Mouse (Mus musculus) cerebellum, adult 11 months (tissue): ENCODE results near the gene Slc35g3.

Experiments used
- DNase-seq: peaks from one replicate; pipeline ENCODE4 v3.0.0; 2022

Slc35g3 gene

DNA sequence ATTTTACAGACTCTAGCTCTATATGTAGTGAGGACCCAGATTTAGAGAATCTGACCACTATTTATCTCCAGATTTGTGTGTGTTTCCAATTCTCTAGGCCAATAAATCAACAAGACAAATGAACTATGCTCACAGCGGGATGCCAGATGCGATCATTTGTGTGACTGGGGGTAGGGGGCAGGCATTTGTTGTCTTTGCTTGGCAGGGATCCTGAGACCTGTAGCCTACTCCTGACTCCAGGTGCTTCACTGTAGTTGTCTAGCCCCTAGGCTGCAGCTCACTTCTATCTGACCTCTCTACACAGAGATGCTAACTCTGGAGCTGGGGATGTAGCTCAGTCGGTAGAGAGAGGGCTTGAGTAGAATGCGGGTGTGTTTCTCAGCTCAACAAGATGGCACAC is 20.1 kb upstream of the Slc35g3 start:
- no peak for DNase-seq

- no peak for DNase-seq
These were observed 17.2 kb upstream of the Slc35g3 start for GRCm38 (mm10) chr11:69778985-69779384.

DNA sequence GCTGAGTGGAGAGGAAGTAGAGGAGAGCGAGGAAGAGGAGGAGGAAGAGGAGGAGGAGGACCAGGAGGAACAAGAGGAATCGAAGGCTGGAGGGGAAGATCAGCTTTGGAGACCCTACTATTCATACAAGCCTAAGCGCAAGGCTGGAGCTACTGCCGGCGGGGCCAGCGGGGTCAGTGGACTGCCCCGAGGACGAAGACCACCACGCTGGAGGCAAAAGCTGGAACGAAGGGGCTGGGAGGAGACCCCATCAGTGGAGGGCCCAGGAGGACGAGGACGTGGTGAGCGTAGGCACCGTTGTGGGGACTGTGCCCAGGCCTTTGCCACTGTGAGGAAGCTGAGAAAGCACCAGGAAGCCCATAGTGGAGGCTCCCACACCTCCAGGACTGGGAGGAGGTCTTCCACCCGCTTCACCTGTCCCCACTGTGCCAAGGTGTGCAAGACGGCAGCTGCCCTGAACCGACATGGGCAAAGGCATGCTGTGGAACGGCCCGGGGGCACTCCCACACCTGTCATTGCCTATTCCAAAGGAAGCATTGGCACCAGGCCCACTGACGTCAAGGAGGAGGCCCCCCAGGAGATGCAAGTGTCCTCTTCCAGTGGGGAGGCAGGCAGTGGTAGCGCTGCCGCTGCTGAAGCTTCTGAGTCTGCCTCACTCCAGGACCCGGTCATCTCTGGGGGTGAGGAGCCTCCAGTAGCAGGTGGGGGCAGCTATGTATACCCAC is 16.7 kb upstream of the Slc35g3 start:
- no peak for DNase-seq

DNA sequence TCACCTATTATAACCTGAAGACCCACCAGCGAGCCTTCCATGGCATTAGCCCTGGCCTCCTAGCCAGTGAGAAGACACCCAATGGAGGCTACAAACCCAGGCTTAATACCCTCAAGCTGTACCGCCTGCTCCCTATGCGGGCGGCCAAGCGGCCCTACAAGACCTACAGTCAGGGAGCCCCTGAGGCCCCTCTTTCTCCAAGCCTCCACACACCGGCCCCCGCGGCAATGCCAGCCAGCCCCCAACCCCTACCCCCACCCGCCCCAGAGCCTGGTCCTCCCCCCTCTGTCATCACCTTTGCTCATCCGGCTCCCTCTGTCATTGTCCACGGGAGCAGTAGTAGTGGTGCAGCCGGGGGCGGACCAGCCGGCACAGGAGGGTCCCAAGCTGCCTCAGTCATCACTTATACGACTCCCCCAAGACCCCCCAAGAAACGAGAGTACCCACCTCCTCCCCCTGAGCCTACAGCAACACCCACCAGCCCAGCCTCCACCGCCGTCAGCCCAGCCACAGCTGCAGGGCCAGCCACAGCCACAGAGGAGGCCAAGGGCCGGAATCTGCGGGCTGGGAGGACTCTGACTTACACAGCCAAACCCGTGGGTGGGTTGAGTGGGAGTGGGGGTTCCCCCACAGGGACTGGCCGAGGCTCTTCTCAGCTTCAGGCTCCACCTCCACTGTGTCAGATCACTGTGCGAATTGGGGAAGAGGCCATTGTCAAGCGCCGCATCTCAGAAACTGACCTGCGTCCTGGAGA is 15.9 kb upstream of the Slc35g3 start:
- no peak for DNase-seq

GRCm38 (mm10) chr11:69776488-69776887 is 14.7 kb upstream of the Slc35g3 start:
- DNase-seq: no peak

GRCm38 (mm10) chr11:69775716-69776115 is 13.9 kb upstream of the Slc35g3 start:
- no peak for DNase-seq

GRCm38 (mm10) chr11:69774961-69775360 is 13.2 kb upstream of the Slc35g3 start:
- no peak for DNase-seq

GRCm38 (mm10) chr11:69767625-69767909 is 5.8 kb upstream of the Slc35g3 start:
- no peak for DNase-seq

GRCm38 (mm10) chr11:69766872-69767624 is 5.3 kb upstream of the Slc35g3 start:
- no peak for DNase-seq

DNA sequence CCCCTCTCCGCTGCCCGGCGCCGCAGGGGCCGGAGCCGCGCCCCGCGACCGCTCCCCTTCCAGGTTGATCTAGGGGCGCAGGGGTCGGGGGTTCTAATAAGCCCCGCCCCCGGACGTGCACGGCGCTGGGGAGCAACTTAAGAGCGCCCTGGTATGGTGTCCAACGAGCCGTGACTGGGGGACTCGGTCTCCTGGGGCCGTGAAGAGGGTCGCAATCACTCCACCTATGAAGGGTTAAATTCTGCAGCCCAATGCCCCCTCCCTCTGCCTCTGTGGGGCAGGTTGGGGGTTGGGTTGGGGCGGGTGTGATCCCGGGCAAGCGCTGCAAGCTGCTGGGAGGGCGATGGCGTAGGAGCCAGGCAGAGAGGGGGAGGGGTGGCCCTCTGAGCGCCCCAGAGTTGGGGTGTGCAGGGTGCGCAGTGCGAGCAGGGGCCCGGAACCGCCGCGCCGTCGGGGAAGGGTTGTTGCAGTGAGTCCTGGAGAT is 4.4 kb upstream of the Slc35g3 start:
- peak; percentile 70 for DNase-seq

DNA sequence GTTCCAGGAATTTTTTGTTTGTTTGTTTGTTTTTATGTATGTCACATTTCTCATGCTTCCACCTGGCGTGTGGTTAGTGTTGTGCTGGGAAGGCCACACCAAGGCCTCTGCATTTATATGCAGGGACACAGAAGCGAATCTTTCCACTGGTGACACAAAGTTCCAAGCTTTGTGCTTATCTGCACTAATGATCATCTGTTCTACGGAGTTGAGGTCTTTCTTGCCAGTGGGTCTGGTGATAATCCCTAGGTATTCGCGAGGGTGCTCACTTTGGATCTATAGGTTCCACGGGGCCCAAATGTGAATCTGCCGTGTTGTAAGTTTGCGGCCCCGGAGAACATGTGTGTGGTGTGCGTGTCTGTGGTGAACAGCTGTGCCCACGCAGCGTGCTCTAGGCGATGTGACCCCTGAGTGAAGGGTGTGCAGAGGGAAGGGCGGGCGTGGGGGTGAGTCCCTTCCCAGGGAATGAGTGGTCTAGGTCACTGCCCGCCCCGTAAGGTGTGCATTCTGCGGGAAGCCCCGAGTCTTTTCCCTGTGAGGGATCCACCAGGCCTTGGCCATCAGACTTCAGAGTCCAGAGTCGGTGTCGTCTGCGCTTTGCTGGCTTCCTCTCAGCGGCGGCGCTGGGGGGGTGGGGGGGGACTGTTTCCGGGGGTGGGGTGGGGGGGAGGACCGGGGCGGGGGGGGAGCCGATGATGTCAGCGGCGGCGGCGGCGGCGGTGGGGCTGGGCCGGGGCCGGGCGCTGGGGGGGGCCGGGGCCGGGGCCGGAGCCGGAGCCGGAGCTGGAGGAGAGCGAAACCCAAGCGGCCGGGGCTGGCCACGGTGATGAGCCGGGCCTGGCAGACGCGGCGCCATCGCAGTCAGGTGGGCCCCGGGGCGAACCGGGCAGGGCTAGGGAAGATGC is 3.7 kb upstream of the Slc35g3 start, which contains the start of gene Zbtb4:
TSS of gene Zbtb4 (plus strand) at position 692 of the 905 bp plus-strand sequence.
- peak; percentile 51 for DNase-seq

DNA sequence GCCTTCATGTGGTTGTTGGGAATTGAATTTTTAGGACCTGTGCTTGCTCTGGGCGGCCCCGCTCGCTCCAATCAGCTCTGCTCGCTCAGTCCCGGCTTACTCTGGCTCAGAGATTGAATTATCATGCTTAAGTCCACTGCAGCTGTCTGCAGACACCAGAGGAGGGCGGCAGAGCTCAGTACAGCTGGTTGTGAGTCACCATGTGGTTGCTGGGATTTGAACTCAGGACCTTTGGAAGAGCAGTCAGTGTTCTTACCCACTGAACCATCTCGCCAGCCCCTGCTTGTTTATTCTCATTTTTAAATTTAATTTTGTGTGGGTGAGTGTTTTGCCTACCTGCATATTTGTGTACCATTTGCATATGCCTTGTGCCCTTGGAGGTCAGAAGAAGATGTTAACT is 1.8 kb upstream of the Slc35g3 start:
- DNase-seq: no peak

DNA sequence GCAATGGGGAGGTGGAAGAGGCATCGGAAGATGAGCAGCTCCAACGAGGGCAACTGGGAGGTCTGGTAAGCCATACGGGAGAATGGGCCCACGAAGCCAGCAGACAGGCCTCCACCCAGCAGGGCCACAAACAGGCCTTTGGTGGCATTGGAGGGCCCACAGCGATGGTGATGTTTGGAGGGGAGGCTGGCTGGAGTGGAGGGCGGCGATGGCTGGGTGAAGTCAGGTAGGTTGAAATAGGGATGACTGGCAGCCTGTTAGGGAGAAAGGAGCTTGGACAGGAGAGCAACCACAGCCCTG is 917 bp downstream of the Slc35g3 start:
- DNase-seq: no peak

GRCm38 (mm10) chr11:69760160-69760900 is 1.4 kb downstream of the Slc35g3 start:
- DNase-seq: no peak

DNA sequence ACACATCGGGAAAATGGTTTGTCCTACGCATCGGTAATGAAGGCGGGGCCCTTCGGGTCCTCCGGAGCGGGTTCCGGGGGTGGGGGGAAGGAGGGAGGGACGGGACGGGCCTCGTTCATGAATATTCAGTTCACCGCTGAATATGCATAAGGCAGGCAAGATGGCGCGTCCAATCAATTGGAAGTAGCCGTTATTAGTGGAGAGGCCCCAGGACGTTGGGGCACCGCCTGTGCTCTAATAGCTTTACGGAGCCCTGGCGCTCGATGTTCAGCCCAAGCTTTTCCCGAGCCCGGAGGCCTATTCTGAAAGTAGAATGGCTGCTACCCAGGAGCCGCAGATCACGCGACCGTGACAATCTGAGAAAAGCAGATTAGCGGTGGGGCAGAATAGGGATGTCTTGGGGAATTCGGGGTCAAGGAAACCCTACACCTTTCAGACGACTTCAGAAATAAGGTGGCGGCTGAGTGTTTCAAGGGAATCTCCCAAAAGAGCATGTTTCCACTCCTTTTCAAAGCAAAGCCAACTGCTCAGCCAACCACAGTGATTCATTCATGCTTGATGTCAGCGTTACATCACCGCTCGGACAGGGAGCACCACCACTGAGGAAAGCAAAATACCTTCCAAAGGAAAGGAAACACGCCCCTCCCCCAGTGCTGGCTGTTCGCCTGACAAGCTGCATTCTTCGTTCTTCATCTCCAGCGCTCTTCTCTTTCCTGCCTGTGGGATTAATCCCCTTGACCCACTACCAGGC is 2.6 kb downstream of the Slc35g3 start:
- peak; percentile 88 for DNase-seq

- DNase-seq: peak; percentile 97
These were observed 3.2 kb downstream of the Slc35g3 start, which contains the start of gene Polr2a for GRCm38 (mm10) chr11:69758478-69758970. TSS of gene Polr2a (minus strand) at chr11:69758637.

DNA sequence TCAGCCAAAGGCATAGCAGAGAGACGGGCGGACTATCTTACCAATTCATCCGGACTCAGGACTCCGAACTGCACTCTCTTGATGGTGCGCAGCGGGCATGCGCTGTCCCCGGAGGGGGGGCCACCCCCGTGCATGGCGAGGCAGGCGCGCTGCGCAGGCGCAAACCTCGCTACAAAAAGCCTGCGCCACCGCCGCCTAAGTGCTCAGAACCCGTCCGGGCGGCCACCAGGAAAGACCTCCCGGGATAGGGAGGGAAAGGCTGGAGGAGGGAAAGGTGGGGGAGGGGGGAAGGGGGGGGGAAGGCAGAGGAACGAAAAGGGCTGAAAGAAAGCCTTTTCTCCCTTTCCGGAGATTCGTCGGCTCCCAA is 3.7 kb downstream of the Slc35g3 start:
- DNase-seq: peak; percentile 98

GRCm38 (mm10) chr11:69757303-69758089 is 4.3 kb downstream of the Slc35g3 start:
- no peak for DNase-seq

- DNase-seq: no peak
These were observed 7.1 kb downstream of the Slc35g3 start for GRCm38 (mm10) chr11:69754701-69755100.

DNA sequence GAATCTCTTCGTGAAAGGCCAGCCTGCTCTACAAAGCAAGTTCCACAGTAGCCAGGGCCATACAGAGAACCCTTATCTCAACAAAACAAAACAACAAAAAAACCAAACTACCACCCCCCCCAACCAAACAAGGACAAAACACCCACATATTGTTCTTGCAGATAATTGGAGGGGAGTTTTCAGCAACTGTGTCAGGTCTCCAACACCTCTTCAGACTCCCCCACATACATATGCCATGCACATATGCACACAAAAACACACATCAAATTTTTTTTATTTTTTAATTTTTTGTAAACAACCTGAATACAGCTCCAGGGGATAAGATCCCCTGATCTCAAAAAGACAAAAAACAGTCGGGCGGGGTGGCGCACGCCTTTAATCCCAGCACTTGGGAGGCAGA is 7.5 kb downstream of the Slc35g3 start:
- no peak for DNase-seq
